Mouse (Mus musculus) spleen, embryonic (tissue): Measurements from ENCODE around the gene Snx11.
"Not testable (repeated sequence)": the region's sequence is repeated elsewhere in the genome, so short reads cannot be mapped to it uniquely, and the experiment has no call there.

Experiments
- CTCF ChIA-PET: fragments of 350-600 bp; sonication (Branson Sonifier 250); formaldehyde crosslinking; loops from one replicate; lab custom pipeline; 2022; lab: Charles Lee

Gene Snx11

DNA sequence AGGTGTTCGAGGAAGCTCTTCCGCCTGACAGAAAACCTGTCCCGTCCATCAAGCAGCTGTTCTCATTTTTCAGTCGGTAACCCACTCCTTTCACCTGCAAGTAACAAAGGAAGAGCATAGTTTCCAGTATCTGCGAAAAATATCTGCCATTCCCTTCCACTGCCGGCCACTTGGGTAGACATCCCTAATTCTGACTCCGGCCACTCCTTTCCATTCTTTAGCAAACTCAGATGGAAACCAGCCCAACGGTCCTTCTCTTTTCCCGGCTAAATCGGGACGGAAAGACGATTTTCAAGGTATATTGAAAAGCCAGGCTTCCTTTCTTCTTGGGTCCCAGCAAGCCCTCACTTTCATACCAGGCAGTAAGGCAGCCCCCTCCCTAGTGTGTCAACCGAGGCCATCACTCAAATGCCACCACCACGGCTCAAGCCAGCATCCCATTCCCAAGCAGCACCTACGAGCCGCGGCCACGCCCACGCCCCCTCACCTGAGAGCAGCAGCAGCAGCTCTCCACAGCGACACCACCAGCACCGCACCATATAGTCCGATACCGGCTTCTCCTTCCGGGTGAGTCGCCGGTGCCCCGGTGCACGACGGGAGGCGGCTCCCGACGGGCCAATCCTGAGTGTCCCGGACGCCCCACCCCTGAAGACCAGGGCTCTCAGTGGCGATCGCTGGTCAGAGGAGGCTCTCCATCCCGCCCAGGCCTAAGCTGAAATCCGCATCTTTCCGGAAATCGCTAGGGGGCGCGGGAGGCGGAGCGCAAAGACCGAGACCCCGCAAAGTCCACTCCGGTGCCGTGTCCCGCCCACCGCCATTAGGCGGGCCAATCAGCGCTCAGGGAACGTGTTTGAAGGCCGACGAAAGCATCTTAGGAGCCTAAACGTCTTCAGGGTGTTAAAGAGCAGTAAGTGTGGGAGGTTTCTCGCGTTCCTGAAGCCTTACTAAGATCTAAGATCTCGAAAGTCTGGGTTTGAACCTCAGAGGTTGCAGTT is at the start of gene Snx11:
Snx11 (minus strand) TSS at position 592 of the 995 bp plus-strand sequence.
- CTCF ChIA-PET = interaction anchor here (0.5 kb wide), 1 partner anchor 19 kb away, joined by 5 read pairs; no protein-coding TSS in a partner anchor

DNA sequence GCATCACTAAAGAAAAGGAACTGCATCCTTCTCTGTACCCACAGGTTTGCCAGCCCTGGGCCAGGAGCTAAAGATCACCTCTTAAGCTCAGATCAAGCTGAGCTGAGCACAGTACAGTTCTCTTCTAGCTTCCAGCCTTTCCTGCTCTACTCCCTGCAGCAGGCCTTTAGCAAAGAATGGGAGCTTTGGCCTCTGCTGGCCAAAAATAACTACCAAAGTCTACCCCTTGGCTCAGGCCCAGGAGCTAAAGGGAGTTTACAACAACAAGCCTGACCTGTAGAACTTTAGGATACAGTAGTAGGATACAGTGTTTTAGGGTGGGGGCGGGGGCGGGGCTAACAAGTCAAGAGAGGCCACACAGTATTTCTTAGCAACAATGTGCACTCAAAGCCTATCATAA is 49.1 kb upstream of the Snx11 start:
- CTCF ChIA-PET = interaction anchor here (0.6 kb wide), 1 partner anchor 48 kb away, joined by 4 read pairs; no protein-coding TSS in a partner anchor

DNA sequence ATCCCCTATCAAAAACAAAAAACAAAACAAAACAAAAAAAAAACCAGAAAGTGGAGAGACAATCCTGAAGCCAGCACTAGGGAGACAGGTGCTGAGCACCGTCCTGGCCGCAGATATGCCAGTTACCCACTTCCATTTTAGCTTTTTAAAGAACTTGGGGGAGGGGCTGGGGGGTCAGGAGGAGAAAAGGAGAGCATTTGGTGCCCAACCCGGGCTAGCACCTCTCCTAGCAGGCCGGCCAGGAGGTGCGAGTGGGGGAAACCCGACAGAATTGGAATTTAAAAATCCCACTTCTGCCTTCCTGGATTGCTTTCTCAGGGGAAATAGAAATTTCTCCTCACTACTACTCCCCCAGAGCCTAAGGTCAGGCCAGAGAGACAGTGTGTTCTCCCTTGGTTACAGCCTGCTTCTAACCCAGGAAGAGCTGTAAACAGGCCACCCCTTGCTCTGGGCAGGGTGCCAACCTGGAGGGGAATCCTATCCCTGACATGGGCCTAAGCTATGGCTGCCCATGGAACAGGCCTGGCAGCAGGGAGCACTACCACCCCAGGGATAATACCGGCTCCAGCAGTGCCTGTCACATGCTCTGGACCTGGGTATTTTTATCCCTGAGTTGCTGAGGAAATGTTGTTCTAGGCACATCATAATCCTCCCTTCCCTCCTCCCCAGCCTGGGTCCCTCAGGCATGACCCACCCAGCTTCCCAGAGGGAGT is 47.6 kb upstream of the Snx11 start:
- CTCF ChIA-PET = interaction anchor here (0.6 kb wide), 1 partner anchor 817 kb away, joined by 4 read pairs; no protein-coding TSS in a partner anchor

DNA sequence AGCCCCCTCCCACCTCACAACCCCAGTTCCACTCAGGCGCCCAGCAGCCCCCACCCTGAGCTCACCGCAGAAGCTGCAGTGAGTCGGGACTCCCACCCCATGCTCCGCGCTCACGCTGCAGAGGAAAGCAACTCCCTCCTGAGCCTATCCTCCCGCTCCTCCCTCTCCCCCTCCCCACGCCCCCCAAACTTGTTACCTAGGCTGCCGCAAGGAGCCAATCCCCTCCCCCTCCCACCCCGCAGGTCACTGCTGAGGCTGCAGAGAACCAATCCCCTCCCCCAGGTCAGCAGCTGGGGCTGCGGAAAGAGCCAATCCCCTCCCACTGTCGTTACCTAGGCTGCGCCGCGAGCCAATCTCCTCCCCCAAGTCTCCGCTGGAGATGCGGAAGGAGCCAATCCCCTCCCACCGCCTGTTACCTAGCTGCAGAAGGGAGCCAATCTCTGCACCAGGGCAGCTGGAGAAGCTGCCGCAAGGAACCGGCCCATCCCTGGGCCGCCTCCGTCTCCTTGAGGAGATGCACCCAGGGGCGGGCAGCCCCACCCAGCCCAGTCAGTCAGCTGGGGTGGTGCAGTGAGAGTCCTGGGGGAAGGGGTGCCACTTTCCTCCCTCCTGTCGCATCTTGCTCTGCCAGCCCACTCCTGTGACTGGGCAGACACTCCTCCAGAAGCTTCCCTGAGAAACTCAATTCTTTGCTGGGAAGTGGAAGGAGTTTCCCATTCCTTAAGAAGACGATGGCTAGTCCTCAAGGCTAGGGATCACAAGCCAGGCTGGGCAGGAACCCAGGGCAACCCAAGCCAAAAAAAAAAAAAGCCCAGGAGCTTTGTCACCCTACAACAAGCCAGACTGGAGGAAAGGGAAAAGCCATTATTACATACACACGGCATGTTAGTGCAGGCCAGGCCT is 46.8 kb upstream of the Snx11 start:
- CTCF ChIA-PET = interaction anchor here (0.6 to 0.8 kb wide), 2 partner anchors 27 to 818 kb away, joined by 3 to 4 read pairs; no protein-coding TSS in a partner anchor

DNA sequence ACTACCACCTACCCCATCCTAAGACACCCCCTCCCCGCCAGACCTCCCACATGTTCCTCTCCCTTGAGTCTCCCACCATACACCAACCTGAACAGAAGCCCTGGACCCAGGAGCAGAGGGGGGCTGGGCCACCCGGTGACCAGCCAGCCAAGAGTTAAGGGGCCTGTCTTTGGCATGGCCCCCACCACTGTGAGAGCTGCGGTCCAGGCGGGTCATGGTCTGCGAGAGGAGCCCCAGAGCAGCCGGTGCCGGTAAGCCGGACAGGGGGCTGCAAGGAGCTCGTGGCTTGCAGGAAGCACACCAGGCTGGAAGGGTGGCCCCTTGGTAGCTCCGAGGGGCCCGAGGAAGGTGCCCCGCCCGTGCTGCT is 46.1 kb upstream of the Snx11 start:
- CTCF ChIA-PET = no interaction called here

DNA sequence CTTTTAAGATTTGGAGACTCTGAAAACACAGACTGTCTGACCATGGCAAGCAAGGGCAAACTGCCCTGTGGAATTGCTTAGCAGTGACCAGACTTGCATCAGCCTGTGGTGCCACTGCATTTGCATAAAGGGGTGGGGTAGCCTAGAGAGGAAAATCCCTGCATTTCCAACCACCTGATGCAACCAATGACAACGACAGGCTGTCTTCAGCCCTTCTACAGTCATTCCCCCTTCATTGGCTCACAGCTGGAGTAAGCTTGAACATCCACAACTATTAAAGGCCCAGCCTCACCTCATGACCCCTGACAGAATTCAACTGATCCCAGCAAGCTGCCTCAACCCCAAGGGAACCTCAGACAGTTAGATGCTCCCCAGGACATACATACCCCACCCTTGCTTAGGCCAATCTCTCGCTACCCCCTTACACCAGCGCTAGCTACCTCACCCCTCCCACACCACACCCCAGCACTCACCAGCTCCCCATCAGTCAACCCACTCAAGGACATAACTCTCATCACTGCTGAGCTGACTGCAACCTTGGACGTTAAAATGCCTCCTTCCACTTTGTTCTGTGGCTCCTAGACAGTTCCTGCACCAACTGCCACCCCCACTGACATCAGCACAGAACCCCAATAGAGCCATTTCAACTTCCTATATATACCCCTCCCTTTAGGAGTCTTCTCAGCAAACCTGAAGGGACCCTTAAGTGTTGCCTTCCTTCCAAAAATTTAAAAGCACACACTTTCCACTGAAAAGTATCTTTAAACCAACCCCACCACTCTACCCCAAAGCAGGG is 45.5 kb upstream of the Snx11 start:
- CTCF ChIA-PET = no interaction called here

DNA sequence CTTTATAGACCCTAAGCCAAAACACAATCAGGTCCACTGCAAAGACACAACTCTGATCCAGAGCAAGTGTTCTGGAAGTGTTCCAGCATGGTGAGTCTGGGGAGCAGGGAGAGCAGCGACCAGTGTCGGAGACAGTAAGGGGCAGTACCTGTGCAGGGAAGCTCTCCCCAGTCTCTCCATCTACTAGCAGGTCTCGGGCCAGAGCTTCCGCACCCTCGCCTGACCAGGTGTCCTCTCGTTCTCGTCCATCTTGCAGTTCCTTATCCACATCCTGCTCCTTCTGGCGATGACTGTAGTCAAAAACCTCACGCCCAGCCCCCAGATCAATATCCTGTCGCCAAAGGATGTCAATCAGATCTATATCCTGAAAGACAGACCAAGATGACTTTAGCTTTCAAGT is 44.6 kb upstream of the Snx11 start:
- CTCF ChIA-PET = interaction anchor here (0.6 kb wide), 1 partner anchor 1469 kb away, joined by 9 read pairs; no protein-coding TSS in a partner anchor

DNA sequence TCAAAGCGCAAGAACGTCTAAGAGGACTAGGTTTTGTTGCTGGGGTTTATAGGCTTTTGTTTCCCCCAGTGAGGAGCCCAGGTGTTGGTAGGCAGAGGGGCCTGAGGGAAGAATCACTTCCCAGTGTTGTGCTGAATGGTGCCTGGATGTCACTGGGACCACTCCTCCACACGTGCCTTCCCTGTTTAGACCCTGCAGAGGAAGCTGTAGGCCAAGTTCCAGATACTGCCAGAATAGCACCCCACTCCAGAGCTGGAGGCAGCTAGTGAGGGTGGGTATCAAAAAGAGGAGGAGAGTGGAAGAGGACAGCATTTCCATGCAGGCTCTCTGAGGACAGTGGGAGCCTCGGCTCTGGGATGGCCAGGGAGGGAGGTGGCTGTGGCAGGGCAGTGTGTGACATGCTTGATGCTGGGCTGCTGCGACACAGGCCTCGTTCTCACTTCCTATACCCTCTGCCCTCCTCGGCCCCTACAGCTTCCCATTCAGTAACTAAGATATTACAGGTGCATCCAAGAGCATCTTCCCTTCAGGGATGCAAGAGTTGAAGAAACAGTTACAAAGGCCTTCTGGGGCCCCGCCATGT is 40.9 kb upstream of the Snx11 start:
- CTCF ChIA-PET = no interaction called here

DNA sequence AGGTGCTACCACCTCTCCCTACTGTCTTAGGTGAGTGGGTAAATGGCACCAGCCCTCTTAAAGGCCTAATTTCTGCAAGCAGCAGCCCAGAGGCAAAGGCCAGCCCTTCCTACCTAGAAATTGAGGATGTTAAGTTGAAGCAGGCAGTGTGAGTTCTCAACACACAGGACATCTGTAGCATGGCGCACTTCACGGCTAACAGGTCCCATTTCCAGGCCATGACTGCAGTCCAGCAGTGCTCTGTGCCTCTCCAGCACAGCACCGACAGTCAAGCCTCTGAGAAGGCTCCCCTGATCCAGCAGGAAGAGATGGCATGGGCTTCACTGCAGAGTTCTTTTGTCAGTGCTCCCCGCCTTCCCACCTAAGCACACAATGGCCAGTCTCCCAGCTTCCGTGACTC is 39.6 kb upstream of the Snx11 start:
- CTCF ChIA-PET = no interaction called here

DNA sequence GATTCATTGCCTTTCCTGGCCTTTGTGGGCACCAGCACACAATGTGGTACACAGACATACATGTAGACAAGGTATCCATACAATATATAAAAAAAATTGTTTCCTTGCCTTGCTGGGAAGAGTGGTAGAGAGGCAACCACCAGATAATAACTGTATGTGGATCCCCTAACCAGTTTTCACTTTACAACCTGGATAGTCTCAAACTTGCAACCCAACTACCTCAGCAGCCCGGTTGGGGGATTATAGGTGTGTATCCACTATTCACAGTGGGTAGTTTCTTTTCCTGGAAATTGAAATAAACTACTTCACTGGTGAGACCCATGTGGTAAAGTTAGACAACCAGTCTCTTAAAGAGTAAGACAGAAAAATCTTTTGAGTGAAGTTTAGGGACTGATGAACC is 39.1 kb upstream of the Snx11 start:
- CTCF ChIA-PET = no interaction called here

DNA sequence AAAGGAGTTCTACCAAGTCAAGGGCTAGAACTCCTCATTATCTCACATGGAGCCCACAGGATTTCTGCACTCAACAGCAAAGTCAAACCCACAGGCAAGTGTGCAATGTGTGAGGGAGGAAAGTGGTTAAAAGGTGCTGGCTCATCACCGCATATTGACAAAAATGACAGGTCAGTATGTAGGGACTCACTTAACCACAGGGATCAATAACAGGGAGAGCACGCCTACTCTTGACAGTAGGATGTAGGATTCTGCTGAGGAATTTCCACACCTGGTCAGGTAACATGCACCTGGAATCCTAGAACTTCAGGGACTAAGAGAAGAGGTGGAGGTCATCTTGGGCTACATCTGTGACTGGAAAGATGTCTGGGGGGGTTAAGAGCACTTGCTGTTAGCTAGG is 38.5 kb upstream of the Snx11 start:
- CTCF ChIA-PET = no interaction called here

DNA sequence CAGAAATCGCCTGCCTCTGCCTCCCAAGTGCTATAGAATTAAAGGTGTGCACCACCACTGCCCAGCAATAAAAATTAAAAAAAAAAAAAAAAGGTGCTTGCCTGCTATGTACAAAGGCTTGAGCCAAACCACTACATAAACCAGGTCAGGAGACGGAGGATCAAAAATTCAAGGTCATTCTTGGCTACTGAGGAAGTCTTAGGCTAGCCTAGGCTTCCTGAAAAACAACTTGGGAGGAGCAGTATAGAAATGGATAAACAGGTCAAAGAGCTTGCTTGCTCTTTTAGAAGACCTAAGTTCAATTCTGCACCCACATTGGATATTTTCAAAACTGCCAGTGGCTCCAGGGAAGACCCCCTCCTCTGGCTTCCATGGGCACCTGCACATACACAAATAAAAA is 37.1 kb upstream of the Snx11 start:
- CTCF ChIA-PET = no interaction called here

DNA sequence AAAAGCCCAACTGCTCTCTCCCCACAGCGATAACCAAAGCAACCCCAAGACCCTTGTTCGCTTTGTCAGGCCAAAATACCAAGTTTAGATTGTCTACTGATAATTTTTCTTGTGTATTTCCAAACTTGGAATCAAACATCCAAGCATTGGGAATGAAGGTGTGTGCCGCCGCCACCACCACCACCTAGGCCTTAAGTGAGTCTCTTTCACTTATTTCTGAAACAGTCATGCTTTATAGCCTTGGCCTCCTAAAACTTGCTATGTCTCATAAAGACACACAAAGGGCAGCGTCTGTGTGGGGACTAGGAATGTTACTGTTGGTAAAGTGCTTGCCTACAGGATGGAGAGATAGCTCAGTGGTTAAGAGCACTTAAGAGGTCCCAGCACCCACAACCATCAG is 36.6 kb upstream of the Snx11 start:
- CTCF ChIA-PET = no interaction called here

DNA sequence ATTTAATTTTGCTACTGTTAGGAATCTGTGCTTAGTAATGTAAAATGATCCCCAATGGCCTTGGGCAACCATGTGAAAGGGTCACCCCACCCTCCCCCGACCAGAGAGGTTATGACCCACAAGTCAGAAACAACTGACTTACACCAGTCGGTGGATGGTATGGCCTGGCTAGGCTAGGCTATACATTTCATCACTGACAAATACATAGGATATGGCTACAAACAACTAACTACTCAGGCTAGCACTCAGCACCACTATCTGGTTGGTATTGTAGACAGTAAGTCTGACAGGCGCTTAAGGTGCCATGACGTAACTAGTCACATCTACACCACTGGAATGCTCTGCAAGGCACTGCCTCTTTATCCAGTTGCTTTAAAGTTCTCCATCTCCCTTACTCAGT is 36.1 kb upstream of the Snx11 start:
- CTCF ChIA-PET = no interaction called here

DNA sequence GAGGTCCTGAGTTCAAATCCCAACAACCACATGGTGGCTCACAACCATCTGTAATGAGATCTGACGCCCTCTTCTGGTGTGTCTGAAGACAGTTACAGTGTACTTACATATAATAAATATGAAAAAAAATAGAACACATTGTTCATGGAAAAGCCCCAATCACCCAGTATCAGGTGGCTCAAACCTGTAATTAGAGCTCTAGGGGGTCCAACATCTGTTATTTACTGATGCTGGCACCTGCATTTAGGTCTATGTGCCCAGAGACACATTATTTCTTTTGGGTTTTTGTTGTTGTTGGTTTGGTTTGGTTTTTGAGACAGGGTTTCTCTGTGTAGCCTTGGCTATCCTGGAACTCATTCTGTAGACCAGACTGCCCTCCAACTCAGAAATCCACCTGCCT is 33.8 kb upstream of the Snx11 start:
- CTCF ChIA-PET = not testable (repeated sequence)

DNA sequence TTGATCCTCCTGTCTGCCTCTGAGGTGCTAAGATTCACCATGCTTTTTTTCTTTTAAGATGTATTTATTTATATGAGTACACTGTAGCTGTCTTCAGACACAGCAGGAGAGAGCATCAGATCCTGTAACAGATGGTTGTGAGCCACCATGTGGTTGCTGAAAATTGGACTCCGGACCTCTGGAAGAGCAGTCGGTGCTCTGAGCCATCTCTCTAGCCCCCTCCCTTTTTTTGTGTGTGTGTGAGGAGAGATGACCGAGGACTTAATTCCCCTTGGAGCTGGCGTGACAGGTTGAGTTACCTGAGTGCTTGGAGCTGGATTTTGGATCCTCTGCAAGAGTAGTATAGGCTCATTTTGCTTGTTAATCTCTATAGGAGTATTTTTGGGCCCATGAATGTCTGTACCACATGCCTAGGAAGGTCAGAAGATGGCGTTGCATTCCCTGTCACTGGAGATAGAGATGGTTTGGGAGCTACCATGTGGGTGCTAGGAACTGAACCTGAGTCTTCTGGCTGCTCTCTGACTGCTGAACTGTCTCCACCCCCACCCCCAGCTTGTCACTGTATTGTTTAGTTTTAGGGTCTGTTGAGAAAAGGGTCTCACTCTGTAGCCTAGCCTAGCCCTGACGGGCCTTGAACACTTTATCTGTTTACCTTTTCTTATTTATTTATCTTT is 32.3 kb upstream of the Snx11 start:
- CTCF ChIA-PET = interaction anchor here (0.6 to 0.7 kb wide), 3 partner anchors 10 to 53 kb away, joined by 4 to 6 read pairs (median 5); no protein-coding TSS in a partner anchor

DNA sequence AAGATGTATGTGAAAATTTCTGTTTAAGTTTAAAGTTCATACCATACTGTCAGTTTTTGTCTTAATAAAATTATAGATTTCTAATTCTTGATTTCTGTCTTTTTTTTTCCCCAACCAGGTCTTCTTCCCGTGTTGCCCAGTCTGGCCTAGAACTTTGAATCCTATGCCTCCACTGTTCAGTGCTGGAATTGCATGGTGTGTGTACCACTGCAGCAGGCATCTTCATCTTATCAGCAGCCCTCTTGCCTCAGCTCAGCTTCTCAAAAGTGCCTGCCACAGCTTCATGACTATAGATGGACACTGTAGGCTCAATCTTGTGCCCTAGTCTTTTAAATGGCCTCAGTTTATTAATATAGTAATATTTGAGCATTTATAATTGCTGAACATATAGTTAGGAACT is 30.7 kb upstream of the Snx11 start:
- CTCF ChIA-PET = no interaction called here

DNA sequence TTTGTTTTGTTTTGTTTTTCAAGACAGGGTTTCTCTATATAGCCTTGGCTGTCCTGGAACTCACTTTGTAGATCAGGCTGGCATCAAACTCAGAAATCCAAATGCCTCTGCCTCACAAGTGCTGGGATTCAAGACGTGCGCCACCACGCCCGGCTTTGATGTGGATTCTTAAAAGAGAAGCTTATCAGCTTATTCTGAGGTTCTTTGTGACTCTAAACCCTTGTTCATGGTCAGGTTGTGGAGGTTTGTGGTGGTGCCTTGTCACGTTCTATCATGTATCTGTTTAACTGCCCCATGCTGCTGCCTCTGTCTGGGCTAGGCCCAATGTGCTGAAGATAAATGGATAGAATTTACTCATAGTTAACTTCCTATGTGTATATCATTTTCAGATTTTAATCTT is 28.2 kb upstream of the Snx11 start:
- CTCF ChIA-PET = interaction anchor here (0.7 kb wide), 1 partner anchor 274 kb away, joined by 4 read pairs; no protein-coding TSS in a partner anchor

DNA sequence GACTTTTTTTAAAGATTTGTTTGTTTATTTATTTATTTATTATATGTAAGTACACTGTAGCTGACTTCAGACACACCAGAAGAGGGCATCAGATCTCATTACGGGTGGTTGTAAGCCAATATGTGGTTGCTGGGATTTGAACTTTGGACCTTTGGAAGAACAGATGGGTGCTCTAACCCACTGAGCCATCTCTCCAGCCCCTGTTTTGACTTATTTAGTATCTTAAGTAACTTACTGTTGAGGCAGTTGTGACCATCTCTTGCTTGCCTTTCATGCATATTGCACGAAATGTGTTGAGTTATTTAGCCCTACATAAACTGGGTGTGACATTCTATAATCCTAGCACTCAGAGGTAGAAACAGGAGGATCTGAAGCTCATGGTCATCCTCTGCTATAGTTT is 22.2 kb upstream of the Snx11 start:
- CTCF ChIA-PET = interaction anchor here (0.5 to 0.7 kb wide), 2 partner anchors 11 to 1048 kb away, joined by 4 to 7 read pairs; no protein-coding TSS in a partner anchor
